Mouse (Mus musculus): ENCODE data around the gene Map4k1.

GRCm38 (mm10) chr7:29043016-29043673 is 61.3 kb downstream of the Map4k1 start:
- TF ChIP-seq CTCF (IDR thresholded peaks at IDR 0.05; ENCODE audit: control insufficient read depth, insufficient read depth, low read length) (no peak), POLR2A (IDR thresholded peaks at IDR 0.05; ENCODE audit: borderline replicate concordance, control insufficient read depth, low read depth, low read length) (no peak)
